Mouse (Mus musculus): ENCODE data around the gene Mtfp1.
"Not testable (repeated sequence)": the region's sequence is repeated elsewhere in the genome, so short reads cannot be mapped to it uniquely, and the experiment has no call there.

The Mtfp1 gene

GRCm38 (mm10) chr11:4095171-4096053, at the start of gene Mtfp1:
Mtfp1 (minus strand) TSS chr11:4095445.
- DNase-seq = peak; percentile 73 to 75

- DNase-seq = peak; percentile 36 to 48
These were observed 48.2 kb upstream of the Mtfp1 start for GRCm38 (mm10) chr11:4143281-4144062.

GRCm38 (mm10) chr11:4142352-4142751, 47.1 kb upstream of the Mtfp1 start:
- no peak for DNase-seq

- DNase-seq = no peak
These were observed 46.3 kb upstream of the Mtfp1 start for GRCm38 (mm10) chr11:4141505-4141904.

GRCm38 (mm10) chr11:4138964-4139363, 43.7 kb upstream of the Mtfp1 start:
- DNase-seq = no peak

- DNase-seq = peak; percentile 93 to 97
These were observed 40.0 kb upstream of the Mtfp1 start, which contains the start of gene Rnf215 for GRCm38 (mm10) chr11:4134986-4135935. Rnf215 (plus strand) TSS chr11:4135202.

- no peak for DNase-seq
These were observed 39.2 kb upstream of the Mtfp1 start for GRCm38 (mm10) chr11:4134400-4134799.

- DNase-seq = no peak
These were observed 38.2 kb upstream of the Mtfp1 start for GRCm38 (mm10) chr11:4133450-4133849.

GRCm38 (mm10) chr11:4128461-4128860, 33.2 kb upstream of the Mtfp1 start:
- DNase-seq = not testable (repeated sequence)

- no peak for DNase-seq
These were observed 31.8 kb upstream of the Mtfp1 start for GRCm38 (mm10) chr11:4127059-4127458.

- peak in 1 of 2 experiments; percentile 44 for DNase-seq
These were observed 28.7 kb upstream of the Mtfp1 start for GRCm38 (mm10) chr11:4123922-4124321.

GRCm38 (mm10) chr11:4122742-4123579, 27.7 kb upstream of the Mtfp1 start, which contains the start of gene Sec14l2:
Sec14l2 (minus strand) TSS chr11:4123415.
- DNase-seq = no peak

- DNase-seq = no peak
These were observed 27.0 kb upstream of the Mtfp1 start for GRCm38 (mm10) chr11:4122226-4122625.

- DNase-seq = no peak
These were observed 26.4 kb upstream of the Mtfp1 start for GRCm38 (mm10) chr11:4121691-4122090.

- no peak for DNase-seq
These were observed 24.4 kb upstream of the Mtfp1 start for GRCm38 (mm10) chr11:4119635-4120034.

GRCm38 (mm10) chr11:4118081-4118921, 23.1 kb upstream of the Mtfp1 start:
- peak; percentile 81 to 88 for DNase-seq

- no peak for DNase-seq
These were observed 22.3 kb upstream of the Mtfp1 start for GRCm38 (mm10) chr11:4117372-4118071.

GRCm38 (mm10) chr11:4116458-4117141, 21.4 kb upstream of the Mtfp1 start:
- no peak for DNase-seq

GRCm38 (mm10) chr11:4115407-4115806, 20.2 kb upstream of the Mtfp1 start:
- no peak for DNase-seq

Data from cerebellum, postnatal 25 days (tissue).